Mouse (Mus musculus) R1 (cell line): ENCODE results near the gene Atoh1.
A peak's percentile ranks its signal among the peaks of the same experiment; 100 is the strongest.

ENCODE experiments used
- DNase-seq: peaks from one replicate; pipeline ENCODE4 v3.0.0-alpha.2; 2018; ENCODE audit warnings: low read depth, low spot score

The Atoh1 gene

GRCm38 (mm10) chr6:64728499-64729198, at the start of gene Atoh1:
Atoh1 (plus strand) TSS chr6:64729125.
- peak; percentile 92 for DNase-seq

GRCm38 (mm10) chr6:64683974-64684373, 45.0 kb upstream of the Atoh1 start:
- DNase-seq = peak; percentile 90

GRCm38 (mm10) chr6:64684973-64685372, 44.0 kb upstream of the Atoh1 start:
- peak; percentile 57 for DNase-seq

GRCm38 (mm10) chr6:64688181-64688944, 40.6 kb upstream of the Atoh1 start:
- DNase-seq = peak; percentile 22

- DNase-seq = peak; percentile 37
Measured at GRCm38 (mm10) chr6:64694688-64695087, 34.2 kb upstream of the Atoh1 start.

- no peak for DNase-seq
Measured at GRCm38 (mm10) chr6:64703659-64704058, 25.3 kb upstream of the Atoh1 start.

GRCm38 (mm10) chr6:64727751-64728403, 1.0 kb upstream of the Atoh1 start:
- DNase-seq = peak; percentile 88

- peak; percentile 64 for DNase-seq
Measured at GRCm38 (mm10) chr6:64729231-64730011, 496 bp downstream of the Atoh1 start.

GRCm38 (mm10) chr6:64730030-64730429, 1.1 kb downstream of the Atoh1 start:
- DNase-seq = no peak

- no peak for DNase-seq
Measured at GRCm38 (mm10) chr6:64730506-64731020, 1.6 kb downstream of the Atoh1 start.

GRCm38 (mm10) chr6:64731126-64731525, 2.2 kb downstream of the Atoh1 start:
- no peak for DNase-seq

GRCm38 (mm10) chr6:64731621-64732320, 2.8 kb downstream of the Atoh1 start:
- no peak for DNase-seq

GRCm38 (mm10) chr6:64733311-64733710, 4.4 kb downstream of the Atoh1 start:
- DNase-seq = no peak

- DNase-seq = peak; percentile 61
Measured at GRCm38 (mm10) chr6:64734441-64735320, 5.8 kb downstream of the Atoh1 start.

- no peak for DNase-seq
Measured at GRCm38 (mm10) chr6:64736317-64736716, 7.4 kb downstream of the Atoh1 start.

- no peak for DNase-seq
Measured at GRCm38 (mm10) chr6:64742915-64743489, 14.1 kb downstream of the Atoh1 start.

GRCm38 (mm10) chr6:64754515-64754914, 25.6 kb downstream of the Atoh1 start:
- no peak for DNase-seq

GRCm38 (mm10) chr6:64763901-64764300, 35.0 kb downstream of the Atoh1 start:
- no peak for DNase-seq

- DNase-seq = no peak
Measured at GRCm38 (mm10) chr6:64773430-64773829, 44.5 kb downstream of the Atoh1 start.
